Mouse (Mus musculus) hindbrain, embryonic 16.5 days (tissue): ENCODE data around the gene Mrpl45. TPM values are rescaled to one million over a fixed set of nuclear protein-coding genes. Genes with fewer than 3 reads are reported as not detected.

ENCODE experiments used
- polyA plus RNA-seq: library from polyadenylated mRNA; unstranded; fragments of >200 nt; fragmentation: Nextera tagmentation; extraction: Ambion mirVana; gene quantifications from 2 replicates; pipeline ENCODE4 v1.2.1, GENCODE M21; 2015

The Mrpl45 gene
- polyA plus RNA-seq, 1 experiment from 2014 or later, result 38.2 TPM

Other genes with a start within 250 kb of the Mrpl45 start
- 0.15 and 0.22 TPM in 2 replicates for gene Tbx21, start 200.4 kb upstream of the Mrpl45 start, polyA plus RNA-seq
- 7.2 and 7.8 TPM in 2 replicates for gene Tbkbp1, start 164.2 kb upstream of the Mrpl45 start, polyA plus RNA-seq
- gene Kpnb1, start 127.8 kb upstream of the Mrpl45 start, polyA plus RNA-seq, result 29.7 and 31.4 TPM in 2 replicates
- gene Npepps, start 35.1 kb upstream of the Mrpl45 start, polyA plus RNA-seq, result 142 and 155 TPM in 2 replicates
- 0.43 and 0.51 TPM in 2 replicates for gene Gpr179, start 36.4 kb downstream of the Mrpl45 start, polyA plus RNA-seq
- gene Socs7, start 46.8 kb downstream of the Mrpl45 start, polyA plus RNA-seq, result 7.3 and 8.1 TPM in 2 replicates
- gene Arhgap23, start 99.8 kb downstream of the Mrpl45 start, polyA plus RNA-seq, result 8.5 and 9.4 TPM in 2 replicates
- 0.85 and 0.87 TPM in 2 replicates for gene 4933428G20Rik, start 184.6 kb downstream of the Mrpl45 start, polyA plus RNA-seq